Mouse (Mus musculus): Measurements from ENCODE around the gene Fcgr1. TPM values are rescaled to one million over a fixed set of nuclear protein-coding genes. Genes with fewer than 3 reads are reported as not detected.
"Not testable (repeated sequence)": the region's sequence is repeated elsewhere in the genome, so short reads cannot be mapped to it uniquely, and the experiment has no call there.

Gene Fcgr1
- polyA plus RNA-seq, 1 experiment from 2014 or later, result 2.4 TPM

DNA sequence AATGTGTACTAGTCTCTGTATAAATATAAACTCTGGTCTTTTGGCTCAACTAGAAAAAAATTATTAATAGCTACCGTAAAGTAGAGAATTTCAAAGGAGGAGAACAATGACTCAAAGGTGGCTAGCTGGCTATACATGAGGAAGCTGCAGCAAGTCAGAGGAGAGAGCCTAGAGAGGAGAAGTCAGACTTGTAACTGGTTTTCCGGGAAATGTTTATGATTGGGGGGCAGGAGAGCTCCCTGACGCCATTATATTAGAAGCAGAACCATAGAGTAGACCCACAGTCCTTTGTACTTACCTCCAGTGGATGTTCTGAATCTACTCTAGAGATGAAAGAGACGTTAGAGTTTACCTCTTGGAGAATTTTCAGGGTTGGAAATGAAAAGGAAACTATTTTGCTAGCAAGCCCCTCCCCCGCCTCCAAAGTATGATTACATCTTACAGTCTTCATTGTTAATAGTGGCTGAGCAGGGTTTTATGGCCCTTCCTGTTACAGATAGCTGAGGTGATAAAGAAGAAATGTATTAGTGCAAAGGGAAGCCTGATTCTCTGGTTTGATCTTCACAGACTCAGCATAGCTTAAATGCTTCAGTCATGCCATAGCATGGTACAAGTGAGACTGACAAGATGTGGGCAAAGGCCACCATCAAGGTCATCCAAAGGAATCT, 37.7 kb downstream of the Fcgr1 start:
- H3K27me3 ChIP-seq, result no peaks in the 10 kb centered on the region
- H3K4me3 ChIP-seq, result no peak overlapping the region
- no peaks in the 10 kb centered on the region for H3K4me1 ChIP-seq
- no peaks in the 10 kb centered on the region for H3K9me3 ChIP-seq
- H3K36me3 ChIP-seq, result no peaks in the 10 kb centered on the region
- H3K9ac ChIP-seq (replicated peaks), result no peak overlapping the region
- H3K27ac ChIP-seq (replicated peaks), result no peak overlapping the region
- ATAC-seq (ENCODE audit: low FRiP score, low read depth), result no peak
- no peak overlapping the region for H3K4me2 ChIP-seq (replicated peaks)
- 82% methylated on average over 5 of the region's 5 CpGs for WGBS

DNA sequence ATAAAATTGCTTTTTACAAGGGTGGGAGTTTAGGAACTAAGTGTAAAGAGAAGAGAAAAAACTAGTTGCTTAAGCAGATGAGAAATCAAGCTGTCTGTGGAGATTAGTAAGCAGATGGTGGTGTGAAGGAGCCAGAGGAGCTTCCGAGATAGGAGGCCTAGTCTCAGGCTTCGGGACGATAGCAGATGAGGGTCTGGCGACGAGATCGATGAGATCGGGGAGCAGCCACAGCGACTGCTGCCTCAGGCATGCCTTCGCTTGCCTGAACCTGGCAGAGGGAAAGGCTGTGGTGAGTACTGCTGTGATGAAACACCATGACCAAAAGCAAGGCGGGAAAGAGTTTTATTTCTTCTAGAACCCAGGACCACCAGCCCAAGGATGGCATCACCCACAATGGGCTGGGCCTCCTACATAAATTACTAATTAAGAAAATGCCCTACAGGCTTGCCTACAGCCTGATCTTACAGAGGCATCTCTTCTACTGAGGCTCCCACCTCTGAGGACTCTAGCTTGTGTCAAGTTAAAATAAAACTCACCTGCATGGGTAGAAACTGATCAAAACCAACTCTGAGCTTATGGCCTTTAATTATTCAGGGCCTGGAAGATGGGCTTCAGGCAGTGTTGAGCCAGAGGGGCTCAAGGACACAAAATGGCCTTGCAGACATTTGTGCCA, 39.0 kb downstream of the Fcgr1 start:
- no peaks in the 10 kb centered on the region for H3K36me3 ChIP-seq
- no peak for ATAC-seq (ENCODE audit: low FRiP score, low read depth)
- H3K4me1 ChIP-seq, result no peaks in the 10 kb centered on the region
- WGBS, result 42% methylated on average over 10 of the region's 10 CpGs
- no peaks in the 10 kb centered on the region for H3K27me3 ChIP-seq
- no peaks in the 10 kb centered on the region for H3K9me3 ChIP-seq
- H3K27ac ChIP-seq (replicated peaks), result no peak overlapping the region
- H3K9ac ChIP-seq (replicated peaks), result no peak overlapping the region
- H3K4me3 ChIP-seq, result no peak overlapping the region
- no peak overlapping the region for H3K4me2 ChIP-seq (replicated peaks)

DNA sequence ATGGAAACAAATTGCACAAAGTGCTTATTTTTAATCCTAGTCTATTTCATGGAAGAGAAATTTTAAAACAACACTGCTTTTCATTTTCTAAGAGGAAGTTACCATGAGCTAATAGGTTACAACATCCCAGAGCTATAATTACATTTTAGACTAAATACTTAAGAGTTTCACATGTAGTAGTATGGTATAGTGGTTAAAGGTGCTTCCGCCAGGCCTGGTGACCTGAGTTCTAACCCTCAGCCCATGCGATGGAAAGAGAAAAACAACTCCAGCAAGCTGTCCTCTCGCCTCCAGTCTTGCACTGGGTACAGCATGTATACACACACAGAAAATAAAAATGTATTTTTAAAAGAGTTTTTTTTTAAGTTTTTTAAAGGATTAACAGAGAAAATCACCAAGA, 42.0 kb downstream of the Fcgr1 start:
- no peak overlapping the region for H3K4me3 ChIP-seq
- H3K9ac ChIP-seq (replicated peaks), result no peak overlapping the region
- no peaks in the 10 kb centered on the region for H3K9me3 ChIP-seq
- H3K4me1 ChIP-seq, result peaks cover 18% of the 10 kb centered on the region
- ATAC-seq (ENCODE audit: low FRiP score, low read depth), result no peak
- no peaks in the 10 kb centered on the region for H3K27me3 ChIP-seq
- WGBS, result 94% methylated on average over 3 of the region's 3 CpGs
- no peaks in the 10 kb centered on the region for H3K36me3 ChIP-seq
- H3K27ac ChIP-seq (replicated peaks), result no peak overlapping the region
- H3K4me2 ChIP-seq (replicated peaks), result no peak overlapping the region

DNA sequence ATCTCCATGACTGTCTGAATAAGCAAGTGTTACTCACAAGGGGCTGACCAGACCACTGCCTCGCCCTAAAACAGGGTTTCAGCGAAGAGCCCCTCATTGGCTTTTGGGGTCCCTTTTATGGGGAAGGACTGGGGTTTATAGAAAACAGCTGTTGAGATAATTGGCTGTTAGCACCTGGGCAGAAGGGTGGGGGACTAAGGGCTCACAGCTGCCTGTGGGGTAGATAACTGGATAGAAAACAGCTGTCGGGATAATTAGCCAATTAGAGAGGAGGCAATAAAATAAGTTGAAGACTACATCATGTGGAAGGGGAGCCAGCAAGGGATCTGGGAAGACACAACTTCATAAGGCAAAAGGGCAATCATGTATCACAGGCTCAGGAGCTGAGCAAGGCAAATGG, 42.9 kb downstream of the Fcgr1 start:
- no peak for ATAC-seq (ENCODE audit: low FRiP score, low read depth)
- H3K4me2 ChIP-seq (replicated peaks), result no peak overlapping the region
- no peak overlapping the region for H3K27ac ChIP-seq (replicated peaks)
- no peaks in the 10 kb centered on the region for H3K9me3 ChIP-seq
- no peak overlapping the region for H3K9ac ChIP-seq (replicated peaks)
- WGBS, result 83% methylated on average over 3 of the region's 3 CpGs
- H3K36me3 ChIP-seq, result no peaks in the 10 kb centered on the region
- peaks cover 18% of the 10 kb centered on the region for H3K4me1 ChIP-seq
- no peaks in the 10 kb centered on the region for H3K27me3 ChIP-seq
- no peak overlapping the region for H3K4me3 ChIP-seq

DNA sequence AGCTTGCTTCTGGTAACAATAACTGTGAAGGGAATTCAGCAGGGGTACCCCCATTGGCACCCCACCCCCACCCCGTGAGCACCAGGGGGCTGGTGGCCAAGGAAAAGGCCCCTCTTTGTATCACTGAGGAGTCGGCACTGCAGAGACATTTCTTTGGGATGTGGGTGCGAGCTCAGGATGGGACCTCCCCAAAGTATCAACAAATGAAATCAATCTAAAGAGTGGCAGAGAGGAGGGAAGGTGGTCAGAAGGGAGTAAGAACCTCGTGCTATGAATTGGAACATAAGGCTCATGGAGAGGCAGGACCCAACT, 44.8 kb downstream of the Fcgr1 start:
- H3K4me1 ChIP-seq, result peaks cover 25% of the 10 kb centered on the region
- ATAC-seq (ENCODE audit: low FRiP score, low read depth), result no peak
- H3K9me3 ChIP-seq, result no peaks in the 10 kb centered on the region
- H3K9ac ChIP-seq (replicated peaks), result no peak overlapping the region
- no peak overlapping the region for H3K4me3 ChIP-seq
- peak overlapping the region; percentile 55 for H3K4me2 ChIP-seq (replicated peaks)
- no peaks in the 10 kb centered on the region for H3K36me3 ChIP-seq
- 57% methylated on average over 4 of the region's 4 CpGs for WGBS
- 0 out of 2 replicates have a peak overlapping the region, but pooled peaks have one; percentile 20 for H3K27ac ChIP-seq (replicated peaks)
- H3K27me3 ChIP-seq, result no peaks in the 10 kb centered on the region

DNA sequence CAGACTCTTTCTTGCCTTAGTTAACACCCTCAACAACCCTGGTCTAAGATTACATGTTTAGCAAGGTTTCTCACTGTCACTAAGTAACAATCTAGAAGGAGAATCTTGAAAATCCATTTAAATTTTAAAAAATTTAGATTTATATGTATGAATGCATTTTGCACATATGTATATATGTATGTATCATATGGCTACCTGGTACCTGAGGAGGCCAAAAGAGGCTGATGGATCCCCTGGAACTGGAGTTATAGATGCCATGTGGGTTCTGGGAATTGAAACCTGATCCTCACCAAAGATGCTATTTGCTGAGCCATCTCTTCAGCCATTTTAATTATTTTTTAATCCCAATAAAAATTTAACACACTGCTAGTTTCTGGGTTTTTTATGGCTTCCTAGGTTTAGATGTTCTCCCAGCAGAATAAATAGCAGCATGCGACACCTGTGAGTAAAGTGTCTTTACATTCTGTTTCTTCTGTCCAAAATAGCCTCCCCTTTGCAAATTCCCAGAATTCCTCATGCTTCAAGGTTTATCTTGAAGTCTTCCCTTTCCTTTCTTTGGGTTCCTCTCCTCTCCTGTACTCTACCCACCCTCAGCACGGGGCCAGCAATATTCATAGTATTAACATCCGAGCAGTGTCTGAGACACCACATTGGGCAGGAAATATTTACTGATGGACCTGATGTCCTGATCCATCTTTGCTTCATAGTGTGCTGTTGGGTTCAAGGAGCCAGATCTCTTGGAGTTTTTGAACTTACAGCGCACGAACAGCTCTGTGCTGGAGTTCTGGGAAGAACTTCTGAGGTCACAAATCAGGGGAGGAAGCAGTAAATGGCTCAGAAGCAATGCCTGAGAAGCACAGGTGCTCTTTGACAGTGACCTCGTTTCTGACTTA, 45.4 kb downstream of the Fcgr1 start:
- Histone ChIP-seq H3K27ac (replicated peaks) (0 out of 2 replicates have a peak overlapping the region, but pooled peaks have one; percentile 20), H3K27me3 (no peaks in the 10 kb centered on the region), H3K4me2 (replicated peaks) (peak overlapping the region; percentile 55), H3K4me3 (peak overlapping the region; percentile 41), H3K9ac (replicated peaks) (no peak overlapping the region), H3K36me3 (no peaks in the 10 kb centered on the region), H3K9me3 (no peaks in the 10 kb centered on the region), H3K4me1 (peaks cover 27% of the 10 kb centered on the region)
- WGBS, result 53% methylated on average over 6 of the region's 6 CpGs
- no peak for ATAC-seq (ENCODE audit: low FRiP score, low read depth)

DNA sequence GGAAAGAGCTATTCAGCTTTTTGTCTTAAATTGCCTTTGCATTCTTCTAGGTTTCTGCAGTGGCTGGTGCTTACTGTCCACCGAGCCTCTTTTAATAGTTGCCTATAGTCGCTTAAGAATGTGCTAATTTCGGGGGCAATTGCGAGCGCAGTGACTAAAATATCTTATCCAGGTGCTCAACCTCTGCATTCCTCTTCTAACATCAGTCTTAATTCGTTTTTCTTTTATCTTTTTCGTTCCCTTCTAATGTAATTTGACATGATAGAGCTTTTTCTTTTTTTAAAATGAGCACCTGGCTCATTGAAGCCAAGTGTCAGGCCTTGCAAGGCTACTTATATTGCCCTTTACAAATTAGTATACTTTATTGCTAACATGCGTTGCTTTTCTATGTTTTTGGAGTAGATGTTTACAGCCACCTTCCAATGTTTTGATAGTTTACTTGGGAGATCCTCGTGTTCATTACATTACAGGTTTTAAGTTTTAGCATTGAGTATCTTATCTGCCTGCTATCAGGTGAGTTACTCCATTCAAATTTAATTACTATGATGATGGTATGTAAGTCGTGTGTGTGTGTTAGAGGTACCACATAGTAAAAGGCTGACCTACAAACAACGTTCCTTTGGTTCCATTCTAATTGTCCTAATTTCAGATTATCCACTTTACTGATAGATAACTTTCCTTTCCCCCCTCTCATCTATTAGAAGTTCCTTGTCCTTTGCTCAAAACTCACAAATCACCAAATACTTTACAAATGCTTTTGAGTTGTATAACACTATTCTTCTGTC, 46.2 kb downstream of the Fcgr1 start:
- no peaks in the 10 kb centered on the region for H3K27me3 ChIP-seq
- peaks cover 27% of the 10 kb centered on the region for H3K4me1 ChIP-seq
- H3K36me3 ChIP-seq, result no peaks in the 10 kb centered on the region
- H3K4me2 ChIP-seq (replicated peaks), result peak overlapping the region; percentile 55
- no peak for ATAC-seq (ENCODE audit: low FRiP score, low read depth)
- peak overlapping the region; percentile 66 for H3K27ac ChIP-seq (replicated peaks)
- H3K9ac ChIP-seq (replicated peaks), result peak overlapping the region; percentile 56; the same call in 1 of the 2 replicates
- peak overlapping the region; percentile 41 for H3K4me3 ChIP-seq
- 2% methylated on average over 11 of the region's 11 CpGs for WGBS
- no peaks in the 10 kb centered on the region for H3K9me3 ChIP-seq

DNA sequence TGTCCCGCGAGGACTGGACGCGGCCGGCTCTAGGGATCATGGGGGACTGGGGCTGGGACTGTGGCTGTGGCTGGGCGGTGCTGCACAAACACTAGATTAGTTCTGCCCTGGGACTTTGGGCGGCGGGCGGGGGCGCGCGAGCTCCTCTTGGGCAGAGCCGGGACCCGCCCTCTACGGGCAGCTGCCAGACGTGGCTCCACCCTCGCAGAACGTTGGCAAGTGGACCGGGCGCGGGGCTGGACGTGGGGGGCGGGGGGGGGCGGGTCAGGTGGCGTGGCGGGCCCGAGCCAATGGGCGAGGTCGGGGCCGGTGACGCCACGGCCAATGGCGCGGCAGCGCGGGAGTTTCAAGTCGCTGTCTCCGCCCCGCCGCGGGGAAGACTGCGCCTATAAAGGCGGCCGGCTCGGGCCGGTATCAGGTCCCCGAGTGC, 47.3 kb downstream of the Fcgr1 start, which contains the start of gene Hist2h3c1:
Gene Hist2h3c1, plus strand, starts transcription at position 259 of the 430 bp plus-strand sequence.
- not testable (repeated sequence) for H3K9me3 ChIP-seq, H3K36me3 ChIP-seq, H3K27me3 ChIP-seq
- peak; percentile 94 for ATAC-seq (ENCODE audit: low FRiP score, low read depth)
- H3K9ac ChIP-seq (replicated peaks), result peak within 1 kb of the TSS; percentile 56; the same call in 1 of the 2 replicates
- peak within 1 kb of the TSS; percentile 55 for H3K4me2 ChIP-seq (replicated peaks)
- peak within 1 kb of the TSS; percentile 79 for H3K27ac ChIP-seq (replicated peaks)
- 0% methylated on average over 11 of the region's 47 CpGs for WGBS
- H3K4me1 ChIP-seq, result peaks cover 27% of the 10 kb centered on the region
- peak within 1 kb of the TSS; percentile 41 for H3K4me3 ChIP-seq

DNA sequence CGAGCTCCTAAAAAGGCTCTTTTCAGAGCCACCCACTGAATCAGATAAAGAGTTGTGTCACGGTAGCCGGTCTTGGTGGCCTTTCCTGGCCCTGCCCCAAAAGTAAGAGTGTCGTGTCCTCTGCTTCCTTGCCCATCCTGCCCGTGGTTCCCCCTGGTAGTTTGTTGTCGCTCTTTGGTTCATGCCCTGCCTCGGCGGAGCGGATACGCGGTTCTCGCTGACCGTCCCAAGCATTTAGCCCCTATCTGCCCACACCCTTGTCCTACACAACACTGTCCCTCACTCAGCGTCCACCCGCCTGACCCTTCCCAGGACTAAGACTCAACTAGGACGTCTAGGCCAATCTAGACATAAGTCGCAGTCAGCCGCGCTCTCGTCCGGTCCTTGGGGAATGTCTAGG, 47.8 kb downstream of the Fcgr1 start:
- Histone ChIP-seq H3K27ac (replicated peaks) (peak overlapping the region; percentile 79), H3K9ac (replicated peaks) (0 out of 2 replicates have a peak overlapping the region, but pooled peaks have one; percentile 52), H3K4me2 (replicated peaks) (peak overlapping the region; percentile 43), H3K4me3 (peak overlapping the region; percentile 36), H3K4me1 (peaks cover 27% of the 10 kb centered on the region)
- under 1% methylated on average over 10 of the region's 21 CpGs for WGBS
- H3K9me3 ChIP-seq; H3K27me3 ChIP-seq; H3K36me3 ChIP-seq; ATAC-seq (ENCODE audit: low FRiP score, low read depth): not testable (repeated sequence)

DNA sequence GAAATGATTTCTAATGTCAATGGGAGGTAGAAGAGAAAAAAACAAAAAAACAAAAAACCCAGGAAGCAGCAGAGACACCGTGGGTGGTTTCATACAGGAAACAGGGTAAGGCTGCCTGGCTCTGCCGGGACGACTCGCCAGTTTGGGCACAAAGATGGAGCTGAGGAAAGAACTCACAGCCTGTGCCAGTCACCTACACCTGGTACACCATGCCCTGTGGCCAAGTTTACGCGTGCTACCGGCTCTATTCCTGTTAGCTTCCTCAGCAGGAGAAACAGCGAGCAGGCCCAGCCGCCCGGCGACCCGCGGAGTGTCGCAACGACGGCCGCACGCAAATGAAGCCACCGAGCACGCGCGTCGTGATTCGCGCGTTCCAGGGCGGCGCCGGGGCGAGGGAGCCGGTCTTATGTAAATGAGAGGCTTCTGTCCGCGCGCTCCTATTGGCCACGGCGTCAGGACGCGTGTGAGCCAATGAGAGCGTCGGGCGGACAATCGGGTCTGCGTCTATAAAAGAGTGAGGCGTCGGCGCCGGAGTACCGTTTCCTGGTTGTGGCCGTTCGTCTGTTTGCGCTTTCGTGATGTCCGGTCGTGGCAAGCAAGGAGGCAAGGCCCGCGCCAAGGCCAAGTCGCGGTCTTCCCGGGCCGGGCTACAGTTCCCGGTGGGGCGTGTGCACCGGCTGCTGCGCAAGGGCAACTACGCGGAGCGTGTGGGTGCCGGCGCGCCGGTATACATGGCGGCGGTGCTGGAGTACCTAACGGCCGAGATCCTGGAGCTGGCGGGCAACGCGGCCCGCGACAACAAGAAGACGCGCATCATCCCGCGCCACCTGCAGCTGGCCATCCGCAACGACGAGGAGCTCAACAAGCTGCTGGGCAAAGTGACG, 48.5 kb downstream of the Fcgr1 start, which contains the start of gene Hist2h2aa1:
Gene Hist2h2aa1, plus strand, starts transcription at position 495 of the 884 bp plus-strand sequence.
- H3K4me3 ChIP-seq, result peak within 1 kb of the TSS; percentile 50
- H3K9me3 ChIP-seq, H3K27me3 ChIP-seq, H3K36me3 ChIP-seq: not testable (repeated sequence)
- peak within 1 kb of the TSS; percentile 65 for H3K4me2 ChIP-seq (replicated peaks)
- under 1% methylated on average over 41 of the region's 88 CpGs for WGBS
- ATAC-seq (ENCODE audit: low FRiP score, low read depth), result peak; percentile 82
- peak within 1 kb of the TSS; percentile 98 for H3K27ac ChIP-seq (replicated peaks)
- peaks cover 31% of the 10 kb centered on the region for H3K4me1 ChIP-seq
- peak within 1 kb of the TSS; percentile 73 for H3K9ac ChIP-seq (replicated peaks)

Data from midbrain, embryonic 12.5 days (tissue).